Mouse (Mus musculus) heart, adult 11 months (tissue): ENCODE data around the gene Als2cr12.
"Not testable (repeated sequence)": the region's sequence is repeated elsewhere in the genome, so short reads cannot be mapped to it uniquely, and the experiment has no call there.

Source experiments
- DNase-seq: peaks from one replicate; pipeline ENCODE4 v3.0.0; 2022

The Als2cr12 gene

GRCm38 (mm10) chr1:58678412-58678811 is 17.4 kb downstream of the Als2cr12 start:
- not testable (repeated sequence) for DNase-seq

- DNase-seq = no peak
Observed at GRCm38 (mm10) chr1:58677575-58677974, 18.2 kb downstream of the Als2cr12 start.

GRCm38 (mm10) chr1:58675011-58675410 is 20.8 kb downstream of the Als2cr12 start:
- no peak for DNase-seq

- no peak for DNase-seq
Observed at GRCm38 (mm10) chr1:58672116-58672515, 23.7 kb downstream of the Als2cr12 start.

- peak; percentile 64 for DNase-seq
Observed at GRCm38 (mm10) chr1:58669635-58670034, 26.2 kb downstream of the Als2cr12 start.

GRCm38 (mm10) chr1:58668191-58668590 is 27.6 kb downstream of the Als2cr12 start:
- DNase-seq = peak; percentile 74

GRCm38 (mm10) chr1:58663365-58663764 is 32.4 kb downstream of the Als2cr12 start:
- peak; percentile 67 for DNase-seq

GRCm38 (mm10) chr1:58662671-58663070 is 33.1 kb downstream of the Als2cr12 start:
- DNase-seq = peak; percentile 77

- DNase-seq = peak; percentile 97
Observed at GRCm38 (mm10) chr1:58652480-58653403, 43.0 kb downstream of the Als2cr12 start.

GRCm38 (mm10) chr1:58651571-58652456 is 44.0 kb downstream of the Als2cr12 start:
- peak; percentile 82 for DNase-seq

- peak; percentile 43 for DNase-seq
Observed at GRCm38 (mm10) chr1:58628847-58629246, 66.9 kb downstream of the Als2cr12 start.

GRCm38 (mm10) chr1:58621996-58622748 is 73.6 kb downstream of the Als2cr12 start:
- DNase-seq = peak; percentile 91

- DNase-seq = no peak
Observed at GRCm38 (mm10) chr1:58621251-58621650, 74.5 kb downstream of the Als2cr12 start.

- DNase-seq = no peak
Observed at GRCm38 (mm10) chr1:58618766-58619165, 77.0 kb downstream of the Als2cr12 start.

- no peak for DNase-seq
Observed at GRCm38 (mm10) chr1:58617978-58618668, 77.7 kb downstream of the Als2cr12 start.

GRCm38 (mm10) chr1:58617076-58617475 is 78.7 kb downstream of the Als2cr12 start:
- DNase-seq = no peak

GRCm38 (mm10) chr1:58616176-58616575 is 79.6 kb downstream of the Als2cr12 start:
- no peak for DNase-seq

GRCm38 (mm10) chr1:58615146-58615545 is 80.6 kb downstream of the Als2cr12 start:
- no peak for DNase-seq

- peak; percentile 93 for DNase-seq
Observed at GRCm38 (mm10) chr1:58614424-58614823, 81.4 kb downstream of the Als2cr12 start.

GRCm38 (mm10) chr1:58613786-58614185 is 82.0 kb downstream of the Als2cr12 start:
- DNase-seq = peak; percentile 93

- DNase-seq = no peak
Observed at GRCm38 (mm10) chr1:58610611-58611010, 85.2 kb downstream of the Als2cr12 start.

- peak; percentile 27 for DNase-seq
Observed at GRCm38 (mm10) chr1:58610166-58610565, 85.6 kb downstream of the Als2cr12 start.
